Mouse (Mus musculus) left cerebral cortex, adult 2 months (tissue): ENCODE results near the gene Astl. TPM values are rescaled to one million over a fixed set of nuclear protein-coding genes. Genes with fewer than 3 reads are reported as not detected.

Experiments
- DNase-seq, 2 experiments: peaks; one replicate each; pipeline ENCODE4 v3.0.0; 2021 to 2022; ENCODE audit warnings: low spot score in 2 of 2, mixed read lengths in 1 of 2; ENCODE audit errors: extremely low spot score in 1 of 2
- H3K27ac ChIP-seq: fragments of 200-600 bp; 2 replicates; pipeline ENCODE4 v1.8.1; 2022
- H3K4me3 ChIP-seq: fragments of 200-600 bp; 2 replicates; pipeline ENCODE4 v1.8.1; 2022
- CTCF ChIP-seq: fragments of 200-600 bp; IDR thresholded peaks from 2 replicates; pipeline ENCODE4 v1.8.1; 2022; ENCODE audit warnings: antibody characterized with exemption, mild to moderate bottlenecking, moderate library complexity
- intact Hi-C: fragments of 180-260 bp; cut with DNase I; formaldehyde crosslinking; loops from one replicate; pipeline ENCODE4 v1.15.1; 2025
- total RNA-seq, 2 experiments: library from RNA; stranded (reverse); gene quantifications; 2 replicates each; pipeline ENCODE4 v1.2.3; 2021

Astl gene
- total RNA-seq, 2 experiments from 2014 or later: not detected

- DNase-seq: no peak
- no peak overlapping the region for H3K27ac ChIP-seq
- no peak overlapping the region for H3K4me3 ChIP-seq
- no peak for TF ChIP-seq CTCF
- intact Hi-C loops: no loop called here
Observed at GRCm38 (mm10) chr2:127370561-127371483, 32.4 kb downstream of the Astl start.

- no peak for DNase-seq
- H3K4me3 ChIP-seq: no peak overlapping the region
- intact Hi-C loops: no loop called here
- H3K27ac ChIP-seq: no peak overlapping the region
- no peak for TF ChIP-seq CTCF
Observed at GRCm38 (mm10) chr2:127371484-127371861, 33.0 kb downstream of the Astl start.

- no peak for TF ChIP-seq CTCF
- no peak for DNase-seq
- Histone ChIP-seq H3K27ac (no peak overlapping the region), H3K4me3 (no peak overlapping the region)
- intact Hi-C loops: no loop called here
Observed at GRCm38 (mm10) chr2:127372082-127372481, 33.6 kb downstream of the Astl start.

- no peak for TF ChIP-seq CTCF
- intact Hi-C loops: no loop called here
- Histone ChIP-seq H3K27ac (no peak overlapping the region), H3K4me3 (no peak overlapping the region)
- DNase-seq: no peak
Observed at GRCm38 (mm10) chr2:127374131-127374530, 35.7 kb downstream of the Astl start.

GRCm38 (mm10) chr2:127375087-127375486 is 36.6 kb downstream of the Astl start:
- DNase-seq: no peak
- intact Hi-C loops: no loop called here
- Histone ChIP-seq H3K27ac (no peak overlapping the region), H3K4me3 (no peak overlapping the region)
- no peak for TF ChIP-seq CTCF

- Histone ChIP-seq H3K4me3 (no peak overlapping the region), H3K27ac (no peak overlapping the region)
- intact Hi-C loops: no loop called here
- peak; percentile 33 for TF ChIP-seq CTCF
- no peak for DNase-seq
Observed at GRCm38 (mm10) chr2:127375759-127376341, 37.4 kb downstream of the Astl start.

- DNase-seq: no peak
- Histone ChIP-seq H3K4me3 (no peak overlapping the region), H3K27ac (no peak overlapping the region)
- TF ChIP-seq CTCF: no peak
- intact Hi-C loops: no loop called here
Observed at GRCm38 (mm10) chr2:127376423-127377051, 38.1 kb downstream of the Astl start.

- intact Hi-C loops: no loop called here
- no peak for TF ChIP-seq CTCF
- H3K27ac ChIP-seq: no peak overlapping the region
- DNase-seq: no peak
- no peak overlapping the region for H3K4me3 ChIP-seq
Observed at GRCm38 (mm10) chr2:127377942-127378610, 39.6 kb downstream of the Astl start.

GRCm38 (mm10) chr2:127378611-127378990 is 40.2 kb downstream of the Astl start:
- Histone ChIP-seq H3K4me3 (no peak overlapping the region), H3K27ac (no peak overlapping the region)
- no peak for DNase-seq
- intact Hi-C loops: no loop called here
- no peak for TF ChIP-seq CTCF

- no peak for DNase-seq
- no peak overlapping the region for H3K27ac ChIP-seq
- TF ChIP-seq CTCF: no peak
- intact Hi-C loops: no loop called here
- H3K4me3 ChIP-seq: no peak overlapping the region
Observed at GRCm38 (mm10) chr2:127379250-127379649, 40.8 kb downstream of the Astl start.

- Histone ChIP-seq H3K27ac (no peak overlapping the region), H3K4me3 (no peak overlapping the region)
- DNase-seq: no peak
- TF ChIP-seq CTCF: no peak
- intact Hi-C loops: no loop called here
Observed at GRCm38 (mm10) chr2:127383881-127384280, 45.4 kb downstream of the Astl start.

GRCm38 (mm10) chr2:127387521-127387920 is 49.1 kb downstream of the Astl start:
- intact Hi-C loops: no loop called here
- no peak for TF ChIP-seq CTCF
- DNase-seq: no peak
- H3K27ac ChIP-seq: no peak overlapping the region
- H3K4me3 ChIP-seq: no peak overlapping the region
